Mouse (Mus musculus): ENCODE measurements around the gene Olfr1395. TPM values are rescaled to one million over a fixed set of nuclear protein-coding genes. Genes with fewer than 3 reads are reported as not detected.

Gene Olfr1395
- not detected in 2 replicates for polyA plus RNA-seq (2015; fragmentation: Nextera tagmentation; extraction: Ambion mirVana)

GRCm38 (mm10) chr11:49141974-49142373 is at the start of gene Olfr1395:
TSS of gene Olfr1395 (plus strand) at chr11:49142274.
- 77% methylated on average over 6 of the region's 6 CpGs for WGBS (ENCODE audit: insufficient replicate concordance)
- no peak within 1 kb of the TSS for H3K27ac ChIP-seq
- H3K9ac ChIP-seq, result no peak within 1 kb of the TSS
- no peaks in the 10 kb centered on the region for H3K27me3 ChIP-seq
- H3K4me3 ChIP-seq (replicated peaks), result no peak within 1 kb of the TSS
- H3K36me3 ChIP-seq, result no peaks in the 10 kb centered on the region
- no peaks in the 10 kb centered on the region for H3K4me1 ChIP-seq (replicated peaks)
- ATAC-seq (ENCODE audit: low read depth), result no peak
- H3K4me2 ChIP-seq, result no peak within 1 kb of the TSS
- no peak for DNase-seq
- H3K9me3 ChIP-seq (replicated peaks), result no peaks in the 10 kb centered on the region

- Histone ChIP-seq H3K4me1 (replicated peaks) (peaks cover 54% of the 10 kb centered on the region), H3K36me3 (no peaks in the 10 kb centered on the region), H3K4me2 (no peak overlapping the region), H3K27ac (peak overlapping the region; percentile 68), H3K4me3 (replicated peaks) (no peak overlapping the region), H3K27me3 (no peaks in the 10 kb centered on the region), H3K9ac (no peak overlapping the region), H3K9me3 (replicated peaks) (no peaks in the 10 kb centered on the region)
- DNase-seq (no peak), ATAC-seq (ENCODE audit: low read depth) (no peak)
- 74% methylated on average over 2 of the region's 2 CpGs for WGBS (ENCODE audit: insufficient replicate concordance)
These were observed 49.3 kb upstream of the Olfr1395 start for GRCm38 (mm10) chr11:49092786-49093185.

- no peaks in the 10 kb centered on the region for H3K36me3 ChIP-seq
- 76% methylated on average over 6 of the region's 6 CpGs for WGBS (ENCODE audit: insufficient replicate concordance)
- H3K4me2 ChIP-seq, result no peak overlapping the region
- H3K9ac ChIP-seq, result no peak overlapping the region
- no peak overlapping the region for H3K4me3 ChIP-seq (replicated peaks)
- H3K27ac ChIP-seq, result no peak overlapping the region
- ATAC-seq (ENCODE audit: low read depth) (no peak), DNase-seq (no peak)
- no peaks in the 10 kb centered on the region for H3K27me3 ChIP-seq
- H3K9me3 ChIP-seq (replicated peaks), result no peaks in the 10 kb centered on the region
- H3K4me1 ChIP-seq (replicated peaks), result peaks cover 42% of the 10 kb centered on the region
These were observed 48.0 kb upstream of the Olfr1395 start for GRCm38 (mm10) chr11:49093861-49094660.

GRCm38 (mm10) chr11:49095367-49095766 is 46.7 kb upstream of the Olfr1395 start:
- Histone ChIP-seq H3K4me2 (no peak overlapping the region), H3K9me3 (replicated peaks) (no peaks in the 10 kb centered on the region), H3K4me3 (replicated peaks) (no peak overlapping the region), H3K27ac (no peak overlapping the region), H3K27me3 (no peaks in the 10 kb centered on the region), H3K4me1 (replicated peaks) (peaks cover 32% of the 10 kb centered on the region), H3K9ac (no peak overlapping the region), H3K36me3 (no peaks in the 10 kb centered on the region)
- DNase-seq (no peak), ATAC-seq (ENCODE audit: low read depth) (no peak)
- WGBS (ENCODE audit: insufficient replicate concordance), result 83% methylated on average over 4 of the region's 4 CpGs

- Histone ChIP-seq H3K4me1 (replicated peaks) (peaks cover 40% of the 10 kb centered on the region), H3K9me3 (replicated peaks) (no peaks in the 10 kb centered on the region), H3K9ac (no peak overlapping the region), H3K27ac (no peak overlapping the region), H3K4me2 (no peak overlapping the region), H3K4me3 (replicated peaks) (no peak overlapping the region), H3K27me3 (no peaks in the 10 kb centered on the region), H3K36me3 (no peaks in the 10 kb centered on the region)
- no peak for DNase-seq
- WGBS (ENCODE audit: insufficient replicate concordance), result 69% methylated on average over 3 of the region's 3 CpGs
- ATAC-seq (ENCODE audit: low read depth), result no peak
These were observed 41.7 kb upstream of the Olfr1395 start for GRCm38 (mm10) chr11:49100409-49100808.

- Histone ChIP-seq H3K9me3 (replicated peaks) (no peaks in the 10 kb centered on the region), H3K4me1 (replicated peaks) (peaks cover 40% of the 10 kb centered on the region), H3K27me3 (no peaks in the 10 kb centered on the region), H3K36me3 (no peaks in the 10 kb centered on the region), H3K9ac (no peak overlapping the region), H3K4me2 (no peak overlapping the region), H3K27ac (peak overlapping the region; percentile 19; the same call in 1 of the 2 replicates), H3K4me3 (replicated peaks) (no peak overlapping the region)
- peak; percentile 19; the same call in 1 of the 2 replicates for ATAC-seq (ENCODE audit: low read depth)
- DNase-seq, result no peak
- 49% methylated on average over 5 of the region's 5 CpGs for WGBS (ENCODE audit: insufficient replicate concordance)
These were observed 40.6 kb upstream of the Olfr1395 start for GRCm38 (mm10) chr11:49101500-49101899.

GRCm38 (mm10) chr11:49103047-49103693 is 38.9 kb upstream of the Olfr1395 start:
- peak; percentile 52; the same call in 1 of the 2 replicates for ATAC-seq (ENCODE audit: low read depth)
- WGBS (ENCODE audit: insufficient replicate concordance), result 19% methylated on average over 8 of the region's 8 CpGs

GRCm38 (mm10) chr11:49105752-49106151 is 36.3 kb upstream of the Olfr1395 start:
- Histone ChIP-seq H3K4me1 (replicated peaks) (peaks cover 34% of the 10 kb centered on the region), H3K9me3 (replicated peaks) (no peaks in the 10 kb centered on the region), H3K36me3 (no peaks in the 10 kb centered on the region), H3K4me2 (no peak overlapping the region), H3K9ac (no peak overlapping the region), H3K27ac (no peak overlapping the region), H3K4me3 (replicated peaks) (no peak overlapping the region), H3K27me3 (no peaks in the 10 kb centered on the region)
- no peak for DNase-seq
- WGBS (ENCODE audit: insufficient replicate concordance), result 63% methylated on average over 1 of the region's 1 CpGs
- ATAC-seq (ENCODE audit: low read depth), result no peak

More at GRCm38 (mm10) chr11:49103047-49103693, 38.9 kb upstream of the Olfr1395 start:
- DNase-seq, result peak; percentile 67
- Histone ChIP-seq H3K9ac (peak overlapping the region; percentile 11; the same call in 1 of the 2 replicates), H3K27me3 (no peaks in the 10 kb centered on the region), H3K27ac (no peak overlapping the region), H3K4me3 (replicated peaks) (no peak overlapping the region), H3K36me3 (no peaks in the 10 kb centered on the region), H3K9me3 (replicated peaks) (no peaks in the 10 kb centered on the region), H3K4me1 (replicated peaks) (peaks cover 40% of the 10 kb centered on the region), H3K4me2 (no peak overlapping the region)

- no peaks in the 10 kb centered on the region for H3K36me3 ChIP-seq
- no peaks in the 10 kb centered on the region for H3K9me3 ChIP-seq (replicated peaks)
- 69% methylated on average over 10 of the region's 10 CpGs for WGBS (ENCODE audit: insufficient replicate concordance)
- no peaks in the 10 kb centered on the region for H3K27me3 ChIP-seq
- no peak overlapping the region for H3K4me2 ChIP-seq
- H3K4me1 ChIP-seq (replicated peaks), result peaks cover 14% of the 10 kb centered on the region; the same call in 1 of the 2 replicates
- H3K4me3 ChIP-seq (replicated peaks), result no peak overlapping the region
- no peak overlapping the region for H3K9ac ChIP-seq
- no peak for DNase-seq
- H3K27ac ChIP-seq, result no peak overlapping the region
- ATAC-seq (ENCODE audit: low read depth), result no peak
These were observed 34.2 kb upstream of the Olfr1395 start for GRCm38 (mm10) chr11:49107650-49108537.

GRCm38 (mm10) chr11:49108833-49109232 is 33.2 kb upstream of the Olfr1395 start:
- WGBS (ENCODE audit: insufficient replicate concordance), result 14% methylated on average over 1 of the region's 1 CpGs
- H3K36me3 ChIP-seq, result no peaks in the 10 kb centered on the region
- peaks cover 7% of the 10 kb centered on the region; the same call in 1 of the 2 replicates for H3K4me1 ChIP-seq (replicated peaks)
- no peak overlapping the region for H3K4me2 ChIP-seq
- H3K27ac ChIP-seq, result no peak overlapping the region
- H3K9me3 ChIP-seq (replicated peaks), result no peaks in the 10 kb centered on the region
- H3K4me3 ChIP-seq (replicated peaks), result no peak overlapping the region
- no peak overlapping the region for H3K9ac ChIP-seq
- H3K27me3 ChIP-seq, result no peaks in the 10 kb centered on the region
- DNase-seq (no peak), ATAC-seq (ENCODE audit: low read depth) (no peak)

GRCm38 (mm10) chr11:49111000-49111399 is 31.1 kb upstream of the Olfr1395 start:
- ATAC-seq (ENCODE audit: low read depth) (no peak), DNase-seq (no peak)
- Histone ChIP-seq H3K9ac (no peak overlapping the region), H3K4me2 (no peak overlapping the region), H3K27ac (no peak overlapping the region), H3K36me3 (no peaks in the 10 kb centered on the region), H3K27me3 (no peaks in the 10 kb centered on the region), H3K4me3 (replicated peaks) (no peak overlapping the region), H3K9me3 (replicated peaks) (no peaks in the 10 kb centered on the region), H3K4me1 (replicated peaks) (no peaks in the 10 kb centered on the region)
- 55% methylated on average over 1 of the region's 1 CpGs for WGBS (ENCODE audit: insufficient replicate concordance)
